Mouse (Mus musculus) CH12.LX (cell line): ENCODE measurements around the gene Ciz1. TPM values are rescaled to one million over a fixed set of nuclear protein-coding genes. Genes with fewer than 3 reads are reported as not detected.

Source experiments
- DNase-seq: peaks from one replicate; pipeline ENCODE4 v3.0.0-alpha.2; 2013; ENCODE audit errors: extremely low read depth
- H3K27ac ChIP-seq: 2 replicates; pipeline ENCODE4 v1.5.1; 2012; ENCODE audit warnings: low read depth, mild to moderate bottlenecking, control low read depth, moderate library complexity; ENCODE audit not compliant: insufficient read depth
- H3K27me3 ChIP-seq: replicated peaks from 2 replicates; pipeline ENCODE3; 2012; ENCODE audit warnings: inconsistent platforms
- H3K36me3 ChIP-seq, 2 experiments: replicated peaks in 1 of 2; 2 replicates each; pipeline versions ENCODE3 to v1.6.1; 2012; ENCODE audit warnings: inconsistent platforms in 1 of 2, low read length in 1 of 2, mild to moderate bottlenecking in 1 of 2, mixed read lengths in 1 of 2, moderate library complexity in 1 of 2; ENCODE audit not compliant: control insufficient read depth in 1 of 2, insufficient read depth in 1 of 2
- H3K4me1 ChIP-seq, 2 experiments: 2 replicates each; pipeline ENCODE4 v1.6.1; 2012; ENCODE audit warnings: inconsistent platforms in 1 of 2, moderate library complexity in 1 of 2; ENCODE audit not compliant: insufficient read depth in 2 of 2, control insufficient read depth in 1 of 2
- H3K4me2 ChIP-seq: 2 replicates; pipeline ENCODE4 v1.6.1; 2012; ENCODE audit warnings: low read depth, mild to moderate bottlenecking, control low read depth; ENCODE audit not compliant: poor library complexity, insufficient read depth, severe bottlenecking
- H3K4me3 ChIP-seq, 3 experiments: fragments of 150-350 bp in 1 of 3; sonication (generic) in 1 of 3; replicated peaks in 1 of 3; 2 replicates each; pipeline versions ENCODE3 to v1.5.1; 2011 to 2012; ENCODE audit warnings: low read depth in 2 of 3, low read length in 2 of 3, mild to moderate bottlenecking in 2 of 3, moderate library complexity in 2 of 3, control low read depth in 1 of 3, improper control_type of control experiment in 1 of 3, inconsistent platforms in 1 of 3, mixed read lengths in 1 of 3; ENCODE audit not compliant: poor library complexity in 1 of 3
- H3K79me2 ChIP-seq: replicated peaks from 2 replicates; pipeline ENCODE4 v1.6.1; 2012; ENCODE audit warnings: mild to moderate bottlenecking, moderate library complexity; ENCODE audit not compliant: control insufficient read depth, poor library complexity, insufficient read depth, severe bottlenecking; ENCODE audit errors: extremely low read depth
- H3K9ac ChIP-seq: 2 replicates; pipeline ENCODE4 v1.6.1; 2012; ENCODE audit warnings: low read depth, mild to moderate bottlenecking, control low read depth, moderate library complexity; ENCODE audit not compliant: insufficient read depth
- H3K9me3 ChIP-seq: replicated peaks from 2 replicates; pipeline ENCODE3; 2012; ENCODE audit warnings: low read length, inconsistent platforms, mixed read lengths
- CHD1 ChIP-seq: IDR thresholded peaks from 2 replicates; pipeline ENCODE4 v1.6.1; 2012; ENCODE audit warnings: low read depth, low read length, improper control_type of control experiment, inconsistent platforms
- CHD2 ChIP-seq: IDR thresholded peaks from 2 replicates; pipeline ENCODE4 v1.6.1; 2011; ENCODE audit warnings: low read length, improper control_type of control experiment
- CTCF ChIP-seq, 2 experiments: IDR thresholded peaks in 1 of 2; conservative IDR thresholded peaks in 1 of 2; 2 replicates each; pipeline ENCODE4 v1.5.1; 2011 to 2012; ENCODE audit warnings: low read depth in 2 of 2, low read length in 2 of 2, improper control_type of control experiment in 1 of 2, inconsistent platforms in 1 of 2, mild to moderate bottlenecking in 1 of 2, moderate library complexity in 1 of 2
- E2F4 ChIP-seq: IDR thresholded peaks from 2 replicates; pipeline ENCODE4 v1.6.1; 2011; ENCODE audit warnings: low read depth, low read length, improper control_type of control experiment; ENCODE audit not compliant: insufficient replicate concordance
- EP300 ChIP-seq: IDR thresholded peaks from 2 replicates; pipeline ENCODE4 v1.6.1; 2011; ENCODE audit warnings: low read length, improper control_type of control experiment
- ETS1 ChIP-seq: conservative IDR thresholded peaks from 2 replicates; pipeline ENCODE4 v1.6.1; 2012; ENCODE audit warnings: low read depth, mild to moderate bottlenecking, inconsistent platforms, low read length, improper control_type of control experiment, moderate library complexity
- HCFC1 ChIP-seq: IDR thresholded peaks from 2 replicates; pipeline ENCODE4 v1.6.1; 2012; ENCODE audit warnings: low read depth, mild to moderate bottlenecking, inconsistent platforms, low read length, improper control_type of control experiment
- IRF4 ChIP-seq: IDR thresholded peaks from 2 replicates; pipeline ENCODE4 v1.6.1; 2014; ENCODE audit warnings: low read depth, mild to moderate bottlenecking, inconsistent platforms, low read length, improper control_type of control experiment
- JUN ChIP-seq: IDR thresholded peaks from 2 replicates; pipeline ENCODE4 v1.6.1; 2011; ENCODE audit warnings: low read depth, mild to moderate bottlenecking, low read length, improper control_type of control experiment, moderate library complexity; ENCODE audit not compliant: insufficient read depth
- MAFK ChIP-seq: IDR thresholded peaks from 2 replicates; pipeline ENCODE4 v1.6.1; 2011; ENCODE audit warnings: low read length, improper control_type of control experiment; ENCODE audit not compliant: insufficient replicate concordance
- MAZ ChIP-seq: IDR thresholded peaks from 2 replicates; pipeline ENCODE4 v1.6.1; 2012; ENCODE audit warnings: low read depth, mild to moderate bottlenecking, inconsistent platforms, low read length, improper control_type of control experiment, moderate library complexity
- MEF2A ChIP-seq: IDR thresholded peaks from 2 replicates; pipeline ENCODE4 v1.6.1; 2014; ENCODE audit warnings: low read depth, mild to moderate bottlenecking, inconsistent platforms, low read length, improper control_type of control experiment, borderline replicate concordance
- MYC ChIP-seq: IDR thresholded peaks from 2 replicates; pipeline ENCODE4 v1.6.1; 2011; ENCODE audit warnings: low read depth, mild to moderate bottlenecking, improper control_type of control experiment, low read length
- NELFE ChIP-seq: IDR thresholded peaks from 2 replicates; pipeline ENCODE4 v1.6.1; 2011; ENCODE audit warnings: low read depth, low read length, improper control_type of control experiment
- NRF1 ChIP-seq: IDR thresholded peaks from 2 replicates; pipeline ENCODE4 v1.6.1; 2014; ENCODE audit warnings: low read depth, mild to moderate bottlenecking, inconsistent platforms, low read length, improper control_type of control experiment, moderate library complexity
- POLR2A ChIP-seq: IDR thresholded peaks from 2 replicates; pipeline ENCODE4 v1.6.1; 2011; ENCODE audit warnings: low read depth, mild to moderate bottlenecking, improper control_type of control experiment, low read length
- POLR2AphosphoS2 ChIP-seq: IDR thresholded peaks from 2 replicates; pipeline ENCODE4 v1.6.1; 2011; ENCODE audit warnings: low read depth, low read length, improper control_type of control experiment
- RAD21 ChIP-seq: IDR thresholded peaks from 2 replicates; pipeline ENCODE4 v1.6.1; 2011; ENCODE audit warnings: low read depth, mild to moderate bottlenecking, low read length, improper control_type of control experiment, moderate library complexity
- SMC3 ChIP-seq: IDR thresholded peaks from 2 replicates; pipeline ENCODE4 v1.6.1; 2011; ENCODE audit warnings: low read depth, low read length, improper control_type of control experiment
- USF2 ChIP-seq: conservative IDR thresholded peaks from 2 replicates; pipeline ENCODE4 v1.6.1; 2011; ENCODE audit warnings: low read depth, low read length, improper control_type of control experiment
- ZKSCAN1 ChIP-seq: IDR thresholded peaks from 2 replicates; pipeline ENCODE4 v1.6.1; 2012; ENCODE audit warnings: low read depth, inconsistent platforms, low read length, improper control_type of control experiment, borderline replicate concordance
- ZMIZ1 ChIP-seq: IDR thresholded peaks from 2 replicates; pipeline ENCODE4 v1.6.1; 2012; ENCODE audit warnings: low read depth, mild to moderate bottlenecking, inconsistent platforms, low read length, improper control_type of control experiment
- ZNF384 ChIP-seq: IDR thresholded peaks from 2 replicates; pipeline ENCODE4 v1.6.1; 2012; ENCODE audit warnings: low read depth, low read length, improper control_type of control experiment, inconsistent platforms
- dilution Hi-C: fragments of 300-500 bp; cut with MboI; formaldehyde crosslinking; loops from 2 replicates; pipeline ENCODE4 v1.14.3; 2020; ENCODE audit warnings: low sequenced_read_pairs; ENCODE audit not compliant: extremely low pct_unique_long_range_greater_than_20kb, extremely low pct_ligation_motif_present
- in situ Hi-C: fragments of 300-500 bp; cut with MboI; formaldehyde crosslinking; loops from 3 replicates; pipeline ENCODE4 v1.14.3; 2019; ENCODE audit warnings: low sequenced_read_pairs, low pct_ligation_motif_present, low pct_unique_long_range_greater_than_20kb, mixed read lengths
- polyA plus RNA-seq: library from polyadenylated mRNA; unstranded; fragments of >175 nt; gene quantifications from 2 replicates; pipeline ENCODE4 v1.2.1, GENCODE M21; 2012; ENCODE audit warnings: low read depth; ENCODE audit not compliant: insufficient read length
- total RNA-seq, 2 experiments: library from RNA; depleted of rRNA; stranded (reverse); fragments of 300-350 nt in 1 of 2; fragments of >200 nt in 1 of 2; gene quantifications; 2 replicates each; pipeline ENCODE4 v1.2.3; 2012 to 2014

The Ciz1 gene
- total and polyA plus RNA-seq, 3 experiments, result 8.1 to 47.3 (median 20.4) TPM

- Histone ChIP-seq H3K27ac (no peak overlapping the region), H3K79me2 (no peaks in the 10 kb centered on the region), H3K4me3 (no peak overlapping the region), H3K36me3 (no peaks in the 10 kb centered on the region), H3K27me3 (peaks cover 76% of the 10 kb centered on the region), H3K4me1 (peaks cover 2 to 13% of the 10 kb centered on the region in 2 experiments), H3K9ac (no peak overlapping the region), H3K4me2 (no peak overlapping the region), H3K9me3 (peaks cover 3% of the 10 kb centered on the region)
- in situ Hi-C loops, result no loop called here
- no peak for DNase-seq
- no peak for TF ChIP-seq MAZ
- TF ChIP-seq CTCF (conservative IDR thresholded peaks at IDR 0.05 in 1 of 2, IDR thresholded peaks at IDR 0.05 in 1 of 2; ENCODE audit: low read depth in 2 of 2, low read length in 2 of 2), result no peak
- no peak for TF ChIP-seq ZKSCAN1
- TF ChIP-seq ZMIZ1, result no peak
- no peak for TF ChIP-seq CHD2
- no peak for TF ChIP-seq E2F4
- no peak for TF ChIP-seq RAD21
- no peak for TF ChIP-seq IRF4
- TF ChIP-seq MEF2A, result no peak
- TF ChIP-seq JUN, result no peak
- dilution Hi-C loops, result no loop called here
These were observed 31.4 kb upstream of the Ciz1 start for GRCm38 (mm10) chr2:32320721-32321120.

- H3K9me3 ChIP-seq, result peaks cover 3% of the 10 kb centered on the region
- H3K27ac ChIP-seq, result no peak overlapping the region
- no peak overlapping the region for H3K9ac ChIP-seq
- in situ Hi-C loops, result no loop called here
- no peak overlapping the region for H3K4me3 ChIP-seq
- H3K79me2 ChIP-seq, result no peaks in the 10 kb centered on the region
- TF ChIP-seq CHD1 (no peak), ETS1 (no peak), POLR2A (no peak), MAFK (no peak), EP300 (no peak), ZNF384 (no peak), HCFC1 (no peak), ZKSCAN1 (no peak), USF2 (no peak), SMC3 (no peak), JUN (no peak), MYC (no peak), POLR2AphosphoS2 (no peak), NRF1 (no peak), NELFE (no peak), E2F4 (no peak)
- no peak overlapping the region for H3K4me2 ChIP-seq
- DNase-seq, result no peak
- dilution Hi-C loops, result no loop called here
- H3K27me3 ChIP-seq, result peaks cover 79% of the 10 kb centered on the region
- no peaks in the 10 kb centered on the region for H3K36me3 ChIP-seq
- peaks cover 0 to 13% of the 10 kb centered on the region in 2 experiments; a peak in 2 of 4 replicates for H3K4me1 ChIP-seq
These were observed 30.4 kb upstream of the Ciz1 start for GRCm38 (mm10) chr2:32321591-32322298.
